Mouse (Mus musculus) CH12.LX (cell line): ENCODE measurements around the gene Ell. TPM values are rescaled to one million over a fixed set of nuclear protein-coding genes. Genes with fewer than 3 reads are reported as not detected.

Experiments used
- DNase-seq: peaks from one replicate; pipeline ENCODE4 v3.0.0-alpha.2; 2013; ENCODE audit errors: extremely low read depth
- H3K27ac ChIP-seq: 2 replicates; pipeline ENCODE4 v1.5.1; 2012; ENCODE audit warnings: low read depth, mild to moderate bottlenecking, control low read depth, moderate library complexity; ENCODE audit not compliant: insufficient read depth
- H3K27me3 ChIP-seq: replicated peaks from 2 replicates; pipeline ENCODE3; 2012; ENCODE audit warnings: inconsistent platforms
- H3K36me3 ChIP-seq, 2 experiments: replicated peaks in 1 of 2; 2 replicates each; pipeline versions ENCODE3 to v1.6.1; 2012; ENCODE audit warnings: inconsistent platforms in 1 of 2, low read length in 1 of 2, mild to moderate bottlenecking in 1 of 2, mixed read lengths in 1 of 2, moderate library complexity in 1 of 2; ENCODE audit not compliant: control insufficient read depth in 1 of 2, insufficient read depth in 1 of 2
- H3K4me1 ChIP-seq, 2 experiments: 2 replicates each; pipeline ENCODE4 v1.6.1; 2012; ENCODE audit warnings: inconsistent platforms in 1 of 2, moderate library complexity in 1 of 2; ENCODE audit not compliant: insufficient read depth in 2 of 2, control insufficient read depth in 1 of 2
- H3K4me2 ChIP-seq: 2 replicates; pipeline ENCODE4 v1.6.1; 2012; ENCODE audit warnings: low read depth, mild to moderate bottlenecking, control low read depth; ENCODE audit not compliant: poor library complexity, insufficient read depth, severe bottlenecking
- H3K4me3 ChIP-seq, 3 experiments: fragments of 150-350 bp in 1 of 3; sonication (generic) in 1 of 3; replicated peaks in 1 of 3; 2 replicates each; pipeline versions ENCODE3 to v1.5.1; 2011 to 2012; ENCODE audit warnings: low read depth in 2 of 3, low read length in 2 of 3, mild to moderate bottlenecking in 2 of 3, moderate library complexity in 2 of 3, control low read depth in 1 of 3, improper control_type of control experiment in 1 of 3, inconsistent platforms in 1 of 3, mixed read lengths in 1 of 3; ENCODE audit not compliant: poor library complexity in 1 of 3
- H3K79me2 ChIP-seq: replicated peaks from 2 replicates; pipeline ENCODE4 v1.6.1; 2012; ENCODE audit warnings: mild to moderate bottlenecking, moderate library complexity; ENCODE audit not compliant: control insufficient read depth, poor library complexity, insufficient read depth, severe bottlenecking; ENCODE audit errors: extremely low read depth
- H3K9ac ChIP-seq: 2 replicates; pipeline ENCODE4 v1.6.1; 2012; ENCODE audit warnings: low read depth, mild to moderate bottlenecking, control low read depth, moderate library complexity; ENCODE audit not compliant: insufficient read depth
- H3K9me3 ChIP-seq: replicated peaks from 2 replicates; pipeline ENCODE3; 2012; ENCODE audit warnings: low read length, inconsistent platforms, mixed read lengths
- BHLHE40 ChIP-seq: IDR thresholded peaks from 2 replicates; pipeline ENCODE4 v1.6.1; 2011; ENCODE audit warnings: mild to moderate bottlenecking, low read depth, low read length, improper control_type of control experiment
- CHD2 ChIP-seq: IDR thresholded peaks from 2 replicates; pipeline ENCODE4 v1.6.1; 2011; ENCODE audit warnings: low read length, improper control_type of control experiment
- E2F4 ChIP-seq: IDR thresholded peaks from 2 replicates; pipeline ENCODE4 v1.6.1; 2011; ENCODE audit warnings: low read depth, low read length, improper control_type of control experiment; ENCODE audit not compliant: insufficient replicate concordance
- HCFC1 ChIP-seq: IDR thresholded peaks from 2 replicates; pipeline ENCODE4 v1.6.1; 2012; ENCODE audit warnings: low read depth, mild to moderate bottlenecking, inconsistent platforms, low read length, improper control_type of control experiment
- MAFK ChIP-seq: IDR thresholded peaks from 2 replicates; pipeline ENCODE4 v1.6.1; 2011; ENCODE audit warnings: low read length, improper control_type of control experiment; ENCODE audit not compliant: insufficient replicate concordance
- MEF2A ChIP-seq: IDR thresholded peaks from 2 replicates; pipeline ENCODE4 v1.6.1; 2014; ENCODE audit warnings: low read depth, mild to moderate bottlenecking, inconsistent platforms, low read length, improper control_type of control experiment, borderline replicate concordance
- MYC ChIP-seq: IDR thresholded peaks from 2 replicates; pipeline ENCODE4 v1.6.1; 2011; ENCODE audit warnings: low read depth, mild to moderate bottlenecking, improper control_type of control experiment, low read length
- NRF1 ChIP-seq: IDR thresholded peaks from 2 replicates; pipeline ENCODE4 v1.6.1; 2014; ENCODE audit warnings: low read depth, mild to moderate bottlenecking, inconsistent platforms, low read length, improper control_type of control experiment, moderate library complexity
- PAX5 ChIP-seq: IDR thresholded peaks from 2 replicates; pipeline ENCODE4 v1.6.1; 2012; ENCODE audit warnings: low read length, inconsistent platforms, mixed read lengths
- POLR2A ChIP-seq: IDR thresholded peaks from 2 replicates; pipeline ENCODE4 v1.6.1; 2011; ENCODE audit warnings: low read depth, mild to moderate bottlenecking, improper control_type of control experiment, low read length
- RAD21 ChIP-seq: IDR thresholded peaks from 2 replicates; pipeline ENCODE4 v1.6.1; 2011; ENCODE audit warnings: low read depth, mild to moderate bottlenecking, low read length, improper control_type of control experiment, moderate library complexity
- SMC3 ChIP-seq: IDR thresholded peaks from 2 replicates; pipeline ENCODE4 v1.6.1; 2011; ENCODE audit warnings: low read depth, low read length, improper control_type of control experiment
- TCF12 ChIP-seq: IDR thresholded peaks from 2 replicates; pipeline ENCODE4 v1.6.1; 2014; ENCODE audit warnings: low read depth, mild to moderate bottlenecking, inconsistent platforms, low read length, improper control_type of control experiment
- UBTF ChIP-seq: IDR thresholded peaks from 2 replicates; pipeline ENCODE4 v1.6.1; 2012; ENCODE audit warnings: low read depth, mild to moderate bottlenecking, inconsistent platforms, low read length, improper control_type of control experiment, moderate library complexity
- ZKSCAN1 ChIP-seq: IDR thresholded peaks from 2 replicates; pipeline ENCODE4 v1.6.1; 2012; ENCODE audit warnings: low read depth, inconsistent platforms, low read length, improper control_type of control experiment, borderline replicate concordance
- ZNF384 ChIP-seq: IDR thresholded peaks from 2 replicates; pipeline ENCODE4 v1.6.1; 2012; ENCODE audit warnings: low read depth, low read length, improper control_type of control experiment, inconsistent platforms
- dilution Hi-C: fragments of 300-500 bp; cut with MboI; formaldehyde crosslinking; loops from 2 replicates; pipeline ENCODE4 v1.14.3; 2020; ENCODE audit warnings: low sequenced_read_pairs; ENCODE audit not compliant: extremely low pct_unique_long_range_greater_than_20kb, extremely low pct_ligation_motif_present
- in situ Hi-C: fragments of 300-500 bp; cut with MboI; formaldehyde crosslinking; loops from 3 replicates; pipeline ENCODE4 v1.14.3; 2019; ENCODE audit warnings: low sequenced_read_pairs, low pct_ligation_motif_present, low pct_unique_long_range_greater_than_20kb, mixed read lengths
- polyA plus RNA-seq: library from polyadenylated mRNA; unstranded; fragments of >175 nt; gene quantifications from 2 replicates; pipeline ENCODE4 v1.2.1, GENCODE M21; 2012; ENCODE audit warnings: low read depth; ENCODE audit not compliant: insufficient read length
- total RNA-seq, 2 experiments: library from RNA; depleted of rRNA; stranded (reverse); fragments of 300-350 nt in 1 of 2; fragments of >200 nt in 1 of 2; gene quantifications; 2 replicates each; pipeline ENCODE4 v1.2.3; 2012 to 2014

Gene Ell
- total and polyA plus RNA-seq, 3 experiments: 6.5 to 17.9 (median 9.8) TPM

DNA sequence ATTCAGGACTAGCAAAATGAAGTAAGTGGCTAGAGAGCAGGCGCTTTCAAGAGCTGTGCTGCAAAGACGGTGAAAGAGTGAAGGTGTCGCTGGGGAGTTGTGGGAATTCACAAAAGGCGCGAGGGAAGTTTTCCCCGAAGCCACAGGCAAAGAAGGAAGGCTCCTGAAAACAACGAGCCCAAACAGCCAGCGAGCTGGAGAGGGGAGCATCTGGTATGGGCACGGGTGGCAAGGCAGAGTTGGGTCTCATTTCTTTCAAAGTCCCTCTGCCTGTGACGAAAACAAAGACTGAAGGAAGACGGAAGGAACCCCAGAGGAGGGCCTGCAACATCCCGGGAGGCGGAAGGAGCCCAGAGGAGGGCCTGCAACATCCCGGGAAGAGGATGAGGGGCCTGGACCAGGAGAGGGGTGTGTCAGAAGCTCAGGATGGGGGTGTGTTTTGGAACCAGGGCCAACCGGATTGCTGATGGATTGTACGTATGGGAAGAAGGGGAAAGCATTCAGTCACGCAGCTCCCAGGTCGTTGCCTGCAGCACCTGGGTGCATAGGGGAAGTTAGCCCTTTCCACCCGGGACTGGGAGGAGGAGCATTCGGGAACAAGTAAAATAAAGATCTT is 48.3 kb upstream of the Ell start:
- in situ Hi-C loops: no loop called here
- H3K36me3 ChIP-seq: no peaks in the 10 kb centered on the region
- DNase-seq: no peak
- H3K27ac ChIP-seq: no peak overlapping the region
- peaks cover 96% of the 10 kb centered on the region for H3K27me3 ChIP-seq
- H3K4me2 ChIP-seq: no peak overlapping the region
- dilution Hi-C loops: no loop called here
- no peaks in the 10 kb centered on the region for H3K9me3 ChIP-seq
- no peak overlapping the region for H3K4me3 ChIP-seq
- H3K9ac ChIP-seq: no peak overlapping the region
- TF ChIP-seq UBTF: no peak
- H3K4me1 ChIP-seq: peaks cover 10 to 25% of the 10 kb centered on the region in 2 experiments
- H3K79me2 ChIP-seq: no peaks in the 10 kb centered on the region

DNA sequence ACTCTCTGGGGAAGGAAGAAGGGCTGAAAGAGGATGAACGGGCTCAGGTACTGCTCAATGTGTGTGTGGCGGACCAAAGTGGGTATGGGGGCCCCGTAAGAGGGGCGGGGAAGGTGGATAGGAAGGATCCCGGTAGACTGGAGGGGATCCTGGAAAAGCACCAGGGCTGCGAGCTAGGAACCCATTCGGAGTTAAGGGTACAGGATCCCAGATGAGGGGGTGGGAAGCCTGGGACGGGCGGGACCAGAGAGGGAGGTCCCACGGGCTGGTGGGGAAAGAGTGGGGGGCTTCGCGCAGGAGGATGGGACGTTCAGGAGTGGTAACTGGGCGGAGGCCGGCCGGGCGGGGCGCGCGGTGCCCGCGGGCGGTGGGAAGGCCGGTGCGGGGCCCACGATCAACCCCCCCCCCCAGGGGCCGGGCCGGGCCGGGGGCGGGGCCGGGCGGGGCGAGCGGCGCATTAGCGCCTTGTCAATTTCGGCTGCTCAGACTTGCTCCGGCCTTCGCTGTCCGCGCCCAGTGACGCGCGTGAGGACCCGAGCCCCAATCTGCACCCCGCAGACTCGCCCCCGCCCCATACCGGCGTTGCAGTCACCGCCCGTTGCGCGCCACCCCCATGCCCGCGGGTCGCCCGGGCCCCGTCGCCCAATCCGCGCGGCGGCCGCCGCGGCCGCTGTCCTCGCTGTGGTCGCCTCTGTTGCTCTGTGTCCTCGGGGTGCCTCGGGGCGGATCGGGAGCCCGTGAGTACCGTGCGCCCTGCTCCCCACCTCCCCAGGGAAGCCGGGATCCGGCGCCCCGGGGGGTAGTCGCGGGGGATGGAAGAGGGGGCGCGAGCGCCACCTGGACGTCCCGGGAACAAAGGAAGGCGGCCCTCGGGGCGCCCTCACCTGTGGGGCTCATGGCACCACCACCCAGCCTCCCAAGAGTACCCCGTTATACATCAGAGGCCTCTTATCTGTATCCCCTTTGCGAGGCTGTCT is 46.3 kb upstream of the Ell start, which contains the start of gene Crlf1:
Gene Crlf1 (plus strand): TSS at position 495 of the 977 bp plus-strand sequence.
- DNase-seq: no peak
- no peak within 1 kb of the TSS for H3K27ac ChIP-seq
- in situ Hi-C loops: no loop called here
- H3K36me3 ChIP-seq: no peaks in the 10 kb centered on the region
- H3K27me3 ChIP-seq: peaks cover 95% of the 10 kb centered on the region
- TF ChIP-seq BHLHE40 (no peak), ZKSCAN1 (no peak), CHD2 (no peak), NRF1 (no peak)
- no peaks in the 10 kb centered on the region for H3K79me2 ChIP-seq
- H3K9ac ChIP-seq: no peak within 1 kb of the TSS; the same call in 1 of the 2 replicates
- peaks cover 5 to 22% of the 10 kb centered on the region in 2 experiments for H3K4me1 ChIP-seq
- no peaks in the 10 kb centered on the region for H3K9me3 ChIP-seq
- H3K4me3 ChIP-seq: peak within 1 kb of the TSS in 1 of 3 experiments; percentile 36
- H3K4me2 ChIP-seq: peak within 1 kb of the TSS; percentile 93
- dilution Hi-C loops: no loop called here

DNA sequence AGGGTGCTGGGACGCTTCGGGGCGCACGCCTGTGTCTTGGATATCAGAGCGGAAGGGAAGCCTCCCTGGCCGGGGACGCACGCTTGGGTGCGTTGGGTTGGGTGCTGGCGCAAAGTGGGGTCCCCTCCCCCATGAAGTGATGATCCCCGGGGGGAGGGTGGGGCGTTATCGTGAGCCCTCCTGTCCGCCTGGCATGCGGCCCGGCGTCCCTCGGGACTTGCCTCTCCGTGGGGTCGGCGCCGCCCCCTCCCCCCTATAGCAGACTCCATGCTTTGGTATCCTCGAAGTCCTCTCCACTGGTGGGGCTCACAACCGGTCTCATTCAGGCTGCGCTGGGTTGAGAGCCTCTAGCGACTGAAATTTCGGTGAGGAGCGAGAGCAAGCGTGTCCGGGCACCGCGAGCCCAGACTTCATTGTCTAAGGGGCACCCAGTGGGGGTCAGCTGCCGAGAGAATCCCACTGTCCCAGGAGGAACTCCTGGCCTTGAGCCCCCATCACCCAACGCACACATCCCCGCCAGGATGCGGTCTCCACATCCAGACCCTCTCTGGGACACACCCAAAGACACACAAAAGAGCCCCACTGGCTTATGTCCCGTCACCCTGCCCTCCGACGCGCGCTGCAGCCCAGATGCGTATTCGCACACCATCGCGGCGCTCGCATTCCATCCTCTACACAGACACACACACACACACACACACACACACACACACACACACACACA is 45.4 kb upstream of the Ell start:
- Histone ChIP-seq H3K4me2 (no peak overlapping the region), H3K27me3 (peaks cover 95% of the 10 kb centered on the region), H3K36me3 (no peaks in the 10 kb centered on the region), H3K9ac (no peak overlapping the region), H3K9me3 (no peaks in the 10 kb centered on the region), H3K4me3 (no peak overlapping the region), H3K79me2 (no peaks in the 10 kb centered on the region), H3K4me1 (peaks cover 2 to 16% of the 10 kb centered on the region in 2 experiments; a peak in 3 of 4 replicates), H3K27ac (no peak overlapping the region)
- in situ Hi-C loops: no loop called here
- no peak for TF ChIP-seq MEF2A
- no peak for TF ChIP-seq RAD21
- no peak for TF ChIP-seq PAX5
- TF ChIP-seq TCF12: no peak
- no peak for TF ChIP-seq E2F4
- no peak for TF ChIP-seq ZNF384
- TF ChIP-seq MYC: no peak
- no peak for TF ChIP-seq ZKSCAN1
- TF ChIP-seq SMC3: no peak
- TF ChIP-seq POLR2A: no peak
- TF ChIP-seq MAFK: no peak
- TF ChIP-seq HCFC1: no peak
- no peak for TF ChIP-seq NRF1
- no peak for TF ChIP-seq BHLHE40
- no peak for DNase-seq
- dilution Hi-C loops: no loop called here
